Mouse (Mus musculus): ENCODE results near the gene Grm1. TPM values are rescaled to one million over a fixed set of nuclear protein-coding genes. Genes with fewer than 3 reads are reported as not detected.

Grm1 gene
- total and polyA plus RNA-seq, 2 experiments from 2014 or later = 13.9 to 29.8 TPM

DNA sequence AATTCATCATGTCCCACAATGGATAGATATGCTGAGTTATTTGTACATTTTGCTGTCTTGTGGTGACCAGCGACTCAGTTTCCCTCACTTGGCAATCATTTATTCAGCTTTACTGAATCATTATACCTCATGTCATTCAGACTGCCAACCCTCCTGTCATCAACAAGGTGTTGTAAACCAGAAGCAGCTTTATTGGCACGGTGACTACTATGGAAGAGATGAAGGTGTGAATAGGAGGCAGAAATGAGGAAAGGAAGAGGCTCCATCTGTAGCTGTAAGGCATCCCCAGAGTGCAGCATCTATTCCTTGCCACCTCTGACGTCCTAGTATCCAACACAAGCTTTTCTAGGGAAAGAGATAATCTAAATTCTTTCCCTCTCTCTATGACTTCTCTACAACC is 247.3 kb downstream of the Grm1 start:
- Histone ChIP-seq H3K9me3 (ENCODE audit: low read length) (no peaks in the 10 kb centered on the region), H3K4me2 (ENCODE audit: low read depth, low read length) (no peak overlapping the region), H3K27me3 (ENCODE audit: insufficient read depth, low read length) (no peaks in the 10 kb centered on the region), H3K36me3 (ENCODE audit: insufficient read depth, low read length) (no peaks in the 10 kb centered on the region), H3K27ac (no peak overlapping the region), H3K9ac (replicated peaks; ENCODE audit: low read length) (no peak overlapping the region), H3K4me1 (ENCODE audit: insufficient read depth, low read length) (no peaks in the 10 kb centered on the region), H3K4me3 (ENCODE audit: low read length) (no peak overlapping the region)
- DNase-seq (ENCODE audit: low spot score) (no peak), ATAC-seq (no peak)
- TF ChIP-seq CTCF (IDR thresholded peaks at IDR 0.05; ENCODE audit: low read depth) = no peak
- WGBS = 81% methylated on average over 3 of the region's 3 CpGs

DNA sequence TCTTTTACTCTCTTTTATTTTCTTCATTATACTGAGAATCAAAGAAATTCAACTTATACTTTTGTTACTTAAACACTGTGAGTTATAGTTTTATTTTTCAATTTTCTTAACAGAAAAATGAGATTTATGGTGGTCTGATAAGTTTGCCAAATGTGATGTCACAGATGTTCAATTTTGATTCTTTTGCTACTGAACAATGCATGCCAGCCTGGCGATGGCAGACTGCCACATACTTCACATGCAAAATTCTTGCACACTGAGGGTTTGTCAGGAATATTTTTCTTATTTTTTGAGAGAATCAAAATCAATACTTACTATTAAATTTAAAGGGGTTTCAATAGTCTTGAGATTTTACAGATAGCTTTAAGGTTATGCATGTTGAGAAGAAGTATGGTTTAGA is 251.0 kb downstream of the Grm1 start:
- DNase-seq (ENCODE audit: low spot score) (peak; percentile 8), ATAC-seq (no peak)
- no peaks in the 10 kb centered on the region for H3K9me3 ChIP-seq (ENCODE audit: low read length)
- no peak overlapping the region for H3K27ac ChIP-seq
- H3K4me1 ChIP-seq (ENCODE audit: insufficient read depth, low read length) = no peaks in the 10 kb centered on the region
- no peak overlapping the region for H3K4me2 ChIP-seq (ENCODE audit: low read depth, low read length)
- no peak for TF ChIP-seq CTCF (IDR thresholded peaks at IDR 0.05; ENCODE audit: low read depth)
- H3K9ac ChIP-seq (replicated peaks; ENCODE audit: low read length) = no peak overlapping the region
- H3K4me3 ChIP-seq (ENCODE audit: low read length) = no peak overlapping the region
- no peaks in the 10 kb centered on the region for H3K36me3 ChIP-seq (ENCODE audit: insufficient read depth, low read length)
- whole genome bisulfite sequencing = 70% methylated on average over 1 of the region's 1 CpGs
- no peaks in the 10 kb centered on the region for H3K27me3 ChIP-seq (ENCODE audit: insufficient read depth, low read length)

DNA sequence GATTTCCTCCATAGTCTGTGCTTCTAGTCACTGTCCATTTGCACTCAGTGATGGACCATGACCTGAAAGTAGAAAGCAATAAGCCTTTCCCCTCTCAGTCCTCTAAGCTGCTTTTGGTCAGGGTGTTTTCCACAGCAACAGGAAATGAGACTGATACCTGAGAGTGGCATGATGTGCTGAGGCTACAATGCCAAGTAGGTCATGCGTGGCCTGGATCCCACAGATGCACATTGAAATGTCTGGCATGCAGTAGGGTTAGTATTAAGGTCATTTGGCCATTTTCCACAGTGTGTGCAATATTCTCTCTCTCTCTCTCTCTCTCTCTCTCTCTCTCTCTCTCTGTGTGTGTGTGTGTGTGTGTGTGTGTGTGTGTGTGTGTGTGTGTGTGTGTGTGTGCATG is 254.8 kb downstream of the Grm1 start:
- Histone ChIP-seq H3K27me3 (ENCODE audit: insufficient read depth, low read length) (no peaks in the 10 kb centered on the region), H3K36me3 (ENCODE audit: insufficient read depth, low read length) (no peaks in the 10 kb centered on the region), H3K9ac (replicated peaks; ENCODE audit: low read length) (no peak overlapping the region), H3K4me1 (ENCODE audit: insufficient read depth, low read length) (no peaks in the 10 kb centered on the region), H3K27ac (no peak overlapping the region), H3K4me3 (ENCODE audit: low read length) (no peak overlapping the region), H3K9me3 (ENCODE audit: low read length) (no peaks in the 10 kb centered on the region), H3K4me2 (ENCODE audit: low read depth, low read length) (no peak overlapping the region)
- ATAC-seq = no peak
- no peak for DNase-seq (ENCODE audit: low spot score)
- TF ChIP-seq CTCF (IDR thresholded peaks at IDR 0.05; ENCODE audit: low read depth) = no peak
- WGBS = 72% methylated on average over 1 of the region's 1 CpGs

DNA sequence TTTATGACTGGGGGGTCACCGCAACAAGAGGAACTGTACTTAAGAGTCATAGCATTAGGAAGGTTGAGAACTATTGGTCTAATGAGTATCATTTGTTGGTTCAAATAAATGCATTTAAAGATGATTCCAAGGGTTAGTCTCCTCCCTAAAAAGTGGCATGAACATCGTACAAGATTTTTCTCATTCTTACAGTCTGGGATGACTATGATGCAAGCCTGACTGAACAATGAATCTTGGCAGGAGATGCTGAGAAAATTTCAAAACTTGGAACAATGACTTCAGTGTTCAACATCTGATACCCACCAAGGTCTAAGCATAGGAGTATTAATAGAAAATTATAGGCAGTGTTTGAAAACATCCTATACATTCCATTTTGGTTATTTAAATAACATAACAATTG is 264.1 kb downstream of the Grm1 start:
- Histone ChIP-seq H3K36me3 (ENCODE audit: insufficient read depth, low read length) (no peaks in the 10 kb centered on the region), H3K4me2 (ENCODE audit: low read depth, low read length) (no peak overlapping the region), H3K9ac (replicated peaks; ENCODE audit: low read length) (no peak overlapping the region), H3K27me3 (ENCODE audit: insufficient read depth, low read length) (no peaks in the 10 kb centered on the region), H3K9me3 (ENCODE audit: low read length) (no peaks in the 10 kb centered on the region), H3K4me1 (ENCODE audit: insufficient read depth, low read length) (0 out of 2 replicates have a peak, but pooled peaks cover 3% of the 10 kb centered on the region), H3K4me3 (ENCODE audit: low read length) (no peak overlapping the region), H3K27ac (no peak overlapping the region)
- ATAC-seq = no peak
- WGBS = 66% methylated on average over 2 of the region's 2 CpGs
- TF ChIP-seq CTCF (IDR thresholded peaks at IDR 0.05; ENCODE audit: low read depth) = no peak
- no peak for DNase-seq (ENCODE audit: low spot score)

DNA sequence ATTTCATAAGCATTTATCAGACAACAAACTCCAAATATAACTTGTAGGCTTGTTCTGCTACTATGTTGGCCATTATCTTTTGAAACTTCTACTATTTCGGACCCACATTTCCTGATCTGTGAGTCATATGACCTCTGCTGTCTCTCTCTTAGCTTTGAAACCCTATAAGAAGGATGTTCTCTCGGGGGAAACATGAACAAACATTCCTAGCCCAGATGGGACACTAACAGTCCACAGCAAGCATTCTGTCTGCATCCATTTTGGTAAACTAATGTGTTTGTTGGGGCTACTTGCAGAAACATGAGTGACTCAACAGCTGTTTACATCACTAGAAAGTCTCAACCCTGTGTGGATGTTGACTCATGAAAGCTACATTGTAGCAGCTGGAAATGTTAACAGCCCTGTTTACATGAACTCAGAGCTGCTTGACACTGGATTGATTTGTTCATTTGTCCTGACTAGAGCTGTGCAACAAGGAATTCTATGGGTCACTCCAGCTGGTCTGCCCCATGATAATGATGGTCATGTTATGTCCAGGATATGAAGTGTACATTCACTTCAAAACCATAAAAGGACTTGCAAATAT is 267.4 kb downstream of the Grm1 start:
- DNase-seq (ENCODE audit: low spot score) (no peak), ATAC-seq (no peak)
- Histone ChIP-seq H3K4me3 (ENCODE audit: low read length) (no peak overlapping the region), H3K9ac (replicated peaks; ENCODE audit: low read length) (no peak overlapping the region), H3K27ac (no peak overlapping the region), H3K27me3 (ENCODE audit: insufficient read depth, low read length) (no peaks in the 10 kb centered on the region), H3K4me2 (ENCODE audit: low read depth, low read length) (no peak overlapping the region), H3K9me3 (ENCODE audit: low read length) (no peaks in the 10 kb centered on the region), H3K4me1 (ENCODE audit: insufficient read depth, low read length) (0 out of 2 replicates have a peak, but pooled peaks cover 3% of the 10 kb centered on the region), H3K36me3 (ENCODE audit: insufficient read depth, low read length) (no peaks in the 10 kb centered on the region)
- 77% methylated on average over 2 of the region's 2 CpGs for WGBS
- no peak for TF ChIP-seq CTCF (IDR thresholded peaks at IDR 0.05; ENCODE audit: low read depth)

DNA sequence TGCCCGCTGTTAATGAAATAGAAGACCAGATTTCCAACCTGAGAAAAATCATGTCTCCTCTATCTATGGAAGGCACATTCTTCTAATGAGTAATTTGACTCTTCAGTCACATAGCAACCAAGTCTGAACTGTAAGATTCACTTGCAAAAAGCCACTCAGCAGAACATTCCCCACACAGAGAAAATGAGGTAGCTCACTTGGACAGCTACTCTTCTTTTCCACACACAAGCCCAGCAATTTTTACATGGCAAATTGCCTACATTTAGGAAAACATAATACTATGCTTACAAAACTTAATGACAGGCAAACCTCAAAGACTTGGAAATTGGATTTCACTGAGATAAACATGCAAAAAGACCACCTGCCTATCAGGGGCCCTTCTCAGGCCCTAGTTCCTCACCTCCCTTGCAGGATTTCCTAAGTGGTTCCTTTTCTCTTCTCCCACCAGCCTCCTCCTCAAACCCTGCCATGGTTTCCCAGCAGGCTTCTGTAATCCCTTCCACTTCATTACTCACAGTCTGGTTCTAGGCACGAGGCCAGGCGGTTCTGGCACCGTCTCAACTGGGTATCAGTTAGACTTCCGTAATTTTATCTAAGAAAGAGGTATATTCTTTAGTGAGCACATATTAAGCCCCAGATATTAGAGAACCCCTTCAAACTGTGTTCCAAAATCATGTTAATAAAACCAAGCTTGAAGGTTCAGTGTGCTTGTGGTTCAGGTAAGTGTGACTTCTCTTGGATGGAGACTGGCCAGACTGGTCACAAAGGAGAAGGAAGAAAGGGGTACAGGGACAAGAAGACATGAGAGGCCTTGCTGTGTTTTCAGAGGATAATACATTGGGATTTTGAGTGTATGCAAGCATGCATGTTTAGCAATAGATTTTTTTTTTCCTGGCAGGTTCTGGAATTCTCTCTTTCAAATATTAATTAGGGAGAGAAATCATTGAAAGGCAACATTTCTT is 269.1 kb downstream of the Grm1 start:
- TF ChIP-seq CTCF (IDR thresholded peaks at IDR 0.05; ENCODE audit: low read depth) = no peak
- ATAC-seq = peak; percentile 81
- Histone ChIP-seq H3K36me3 (ENCODE audit: insufficient read depth, low read length) (no peaks in the 10 kb centered on the region), H3K4me3 (ENCODE audit: low read length) (no peak overlapping the region), H3K9me3 (ENCODE audit: low read length) (no peaks in the 10 kb centered on the region), H3K27me3 (ENCODE audit: insufficient read depth, low read length) (no peaks in the 10 kb centered on the region), H3K4me1 (ENCODE audit: insufficient read depth, low read length) (0 out of 2 replicates have a peak, but pooled peaks cover 3% of the 10 kb centered on the region), H3K4me2 (ENCODE audit: low read depth, low read length) (no peak overlapping the region), H3K27ac (no peak overlapping the region), H3K9ac (replicated peaks; ENCODE audit: low read length) (no peak overlapping the region)
- WGBS = 23% methylated on average over 5 of the region's 5 CpGs
- DNase-seq (ENCODE audit: low spot score) = peak; percentile 73

Measured in hindbrain, postnatal 0 days (tissue).